In genomic region chr3:68783666-68784416, GRCm38 (mm10) we compare ENCODE assay signal across 12 mouse cellular contexts.
DNase-seq lines count a peak whose midpoint lies in the region; ATAC-seq and TF ChIP-seq lines count a peak whose summit lies in the region.
"Had no signal": no experiment of that assay in that cellular context is flagged by ENCODE, and none has a peak within 500 bp of the region (broad histone marks: within the 10 kb centered on the region; RNA-seq: fewer than 3 reads in every experiment).

No protein-coding gene starts in this region.

- ATAC-seq in kidney, embryonic 15.5 days (replicated peaks; ENCODE audit: low FRiP score) = 0 out of 2 replicates have a peak, but pooled peaks have one; percentile 27
- ATAC-seq: hindbrain, postnatal 0 days had no signal

- no peaks in the 10 kb centered on the region for H3K36me3 ChIP-seq in kidney, embryonic 15.5 days
- H3K36me3 ChIP-seq in myocyte (ENCODE audit: control insufficient read depth, insufficient read depth) = no peaks in the 10 kb centered on the region
- H3K36me3 ChIP-seq: heart, embryonic 12.5 days had no signal

- H3K27me3 ChIP-seq in kidney, embryonic 15.5 days = no peaks in the 10 kb centered on the region
- H3K27me3 ChIP-seq in myocyte (ENCODE audit: control insufficient read depth, insufficient read depth, insufficient read length) = no peaks in the 10 kb centered on the region
- H3K27me3 ChIP-seq: heart, embryonic 12.5 days had no signal

- H3K79me2 ChIP-seq in myocyte (ENCODE audit: control insufficient read depth, insufficient read depth) = no peaks in the 10 kb centered on the region

- no peak overlapping the region for H3K4me3 ChIP-seq in kidney, embryonic 15.5 days (replicated peaks)
- no peak overlapping the region for H3K4me3 ChIP-seq in myocyte
- H3K4me3 ChIP-seq: erythroblast, embryonic 14.5 days; heart, embryonic 12.5 days had no signal

- H3K9ac ChIP-seq in kidney, embryonic 15.5 days = no peak overlapping the region
- H3K9ac ChIP-seq: heart, embryonic 12.5 days had no signal

- TF ChIP-seq POLR2A in myocyte (IDR thresholded peaks at IDR 0.05; ENCODE audit: insufficient read length, low read depth) = no peak

- intact Hi-C loops in left cerebral cortex, postnatal 25 days (cut with DNase I) = no loop called here

- H3K4me1 ChIP-seq in kidney, embryonic 15.5 days = peaks cover 25% of the 10 kb centered on the region

- 34% methylated on average over 7 of the region's 7 CpGs for WGBS in kidney, embryonic 15.5 days

- H3K9me3 ChIP-seq in kidney, embryonic 15.5 days (replicated peaks) = no peaks in the 10 kb centered on the region
- H3K9me3 ChIP-seq: heart, embryonic 12.5 days had no signal

- H3ac ChIP-seq in myocyte (ENCODE audit: control insufficient read depth, insufficient read length) = no peak overlapping the region

- H3K27ac ChIP-seq in kidney, embryonic 15.5 days = no peak overlapping the region
- H3K27ac ChIP-seq: hindbrain, postnatal 0 days; macrophage had no signal

- no peak for DNase-seq in kidney, adult 18-20 months
- peak; percentile 74 for DNase-seq in embryo, embryonic 10 days (ENCODE audit: low spot score)
- no peak for DNase-seq in left cerebral cortex, postnatal 25 days (ENCODE audit: low spot score in 2 of 2)
- no peak for DNase-seq in Muller cell, postnatal 12 days (ENCODE audit: inconsistent ontology term)
- no peak for DNase-seq in kidney, postnatal 4 days
- DNase-seq: cerebellum, postnatal 14 days had no signal

- no peak overlapping the region for H3K4me2 ChIP-seq in kidney, embryonic 15.5 days
- peak overlapping the region; percentile 24 for H3K4me2 ChIP-seq in myocyte (ENCODE audit: low read depth)
- H3K4me2 ChIP-seq: heart, embryonic 12.5 days had no signal

TF ChIP-seq in myocyte, 11 proteins besides CTCF, POLR2A, EP300 and RAD21:
- TF ChIP-seq MYOG (IDR thresholded peaks at IDR 0.05; ENCODE audit: control insufficient read depth in 1 of 3, insufficient read depth in 1 of 3, insufficient read length in 2 of 3, low read depth in 2 of 3) = peak in 1 of 3 experiments; percentile 70
- TF ChIP-seq MYOD1 (IDR thresholded peaks at IDR 0.05; ENCODE audit: control insufficient read depth in 1 of 3, insufficient read length in 2 of 3, low read depth in 2 of 3) = peak in 2 of 3 experiments; percentile 18 to 43
- TF ChIP-seq CEBPB (IDR thresholded peaks at IDR 0.05; ENCODE audit: insufficient read depth, poor library complexity, severe bottlenecking) = no peak
